Mouse (Mus musculus): ENCODE measurements around the gene Aff4.
"Not testable (repeated sequence)": the region's sequence is repeated elsewhere in the genome, so short reads cannot be mapped to it uniquely, and the experiment has no call there.

Aff4 gene

GRCm38 (mm10) chr11:53350291-53351223 is at the start of gene Aff4:
Gene Aff4 (plus strand): TSS chr11:53350833.
- DNase-seq, result peak; percentile 91 to 93

GRCm38 (mm10) chr11:53301167-53301515 is 49.5 kb upstream of the Aff4 start:
- DNase-seq, result no peak

GRCm38 (mm10) chr11:53304044-53304840 is 46.4 kb upstream of the Aff4 start:
- no peak for DNase-seq

GRCm38 (mm10) chr11:53306965-53307364 is 43.7 kb upstream of the Aff4 start:
- no peak for DNase-seq

GRCm38 (mm10) chr11:53307558-53308065 is 43.0 kb upstream of the Aff4 start:
- DNase-seq, result no peak

- DNase-seq, result no peak
These were observed 42.3 kb upstream of the Aff4 start for GRCm38 (mm10) chr11:53308251-53308864.

- no peak for DNase-seq
These were observed 41.7 kb upstream of the Aff4 start for GRCm38 (mm10) chr11:53308884-53309310.

GRCm38 (mm10) chr11:53311385-53311784 is 39.2 kb upstream of the Aff4 start:
- no peak for DNase-seq

GRCm38 (mm10) chr11:53312823-53313222 is 37.8 kb upstream of the Aff4 start:
- not testable (repeated sequence) for DNase-seq

- no peak for DNase-seq
These were observed 35.9 kb upstream of the Aff4 start for GRCm38 (mm10) chr11:53314770-53315173.

- no peak for DNase-seq
These were observed 33.6 kb upstream of the Aff4 start for GRCm38 (mm10) chr11:53316996-53317395.

- DNase-seq, result no peak
These were observed 32.6 kb upstream of the Aff4 start for GRCm38 (mm10) chr11:53318041-53318440.

GRCm38 (mm10) chr11:53318568-53318967 is 32.1 kb upstream of the Aff4 start:
- not testable (repeated sequence) for DNase-seq

GRCm38 (mm10) chr11:53319867-53320266 is 30.8 kb upstream of the Aff4 start:
- not testable (repeated sequence) for DNase-seq

GRCm38 (mm10) chr11:53324512-53324968 is 26.1 kb upstream of the Aff4 start, which contains the start of gene Zcchc10:
Gene Zcchc10 (plus strand): TSS chr11:53324679.
- DNase-seq, result peak; percentile 86 to 87

- no peak for DNase-seq
These were observed 20.3 kb upstream of the Aff4 start for GRCm38 (mm10) chr11:53330325-53330724.

GRCm38 (mm10) chr11:53331121-53331520 is 19.5 kb upstream of the Aff4 start:
- no peak for DNase-seq

- no peak for DNase-seq
These were observed 18.5 kb upstream of the Aff4 start for GRCm38 (mm10) chr11:53332076-53332680.

- DNase-seq, result no peak
These were observed 15.0 kb upstream of the Aff4 start for GRCm38 (mm10) chr11:53335505-53336181.

GRCm38 (mm10) chr11:53336182-53336571 is 14.5 kb upstream of the Aff4 start:
- DNase-seq, result no peak

GRCm38 (mm10) chr11:53336924-53337323 is 13.7 kb upstream of the Aff4 start:
- DNase-seq, result no peak

- no peak for DNase-seq
These were observed 12.9 kb upstream of the Aff4 start for GRCm38 (mm10) chr11:53337684-53338083.
